Mouse (Mus musculus) ovary, postnatal 36 days (tissue): Measurements from ENCODE around the gene Dqx1.

Experiments
- DNase-seq: peaks from one replicate; pipeline ENCODE4 v3.0.0; 2022; ENCODE audit warnings: low spot score, mixed read lengths

Gene Dqx1

DNA sequence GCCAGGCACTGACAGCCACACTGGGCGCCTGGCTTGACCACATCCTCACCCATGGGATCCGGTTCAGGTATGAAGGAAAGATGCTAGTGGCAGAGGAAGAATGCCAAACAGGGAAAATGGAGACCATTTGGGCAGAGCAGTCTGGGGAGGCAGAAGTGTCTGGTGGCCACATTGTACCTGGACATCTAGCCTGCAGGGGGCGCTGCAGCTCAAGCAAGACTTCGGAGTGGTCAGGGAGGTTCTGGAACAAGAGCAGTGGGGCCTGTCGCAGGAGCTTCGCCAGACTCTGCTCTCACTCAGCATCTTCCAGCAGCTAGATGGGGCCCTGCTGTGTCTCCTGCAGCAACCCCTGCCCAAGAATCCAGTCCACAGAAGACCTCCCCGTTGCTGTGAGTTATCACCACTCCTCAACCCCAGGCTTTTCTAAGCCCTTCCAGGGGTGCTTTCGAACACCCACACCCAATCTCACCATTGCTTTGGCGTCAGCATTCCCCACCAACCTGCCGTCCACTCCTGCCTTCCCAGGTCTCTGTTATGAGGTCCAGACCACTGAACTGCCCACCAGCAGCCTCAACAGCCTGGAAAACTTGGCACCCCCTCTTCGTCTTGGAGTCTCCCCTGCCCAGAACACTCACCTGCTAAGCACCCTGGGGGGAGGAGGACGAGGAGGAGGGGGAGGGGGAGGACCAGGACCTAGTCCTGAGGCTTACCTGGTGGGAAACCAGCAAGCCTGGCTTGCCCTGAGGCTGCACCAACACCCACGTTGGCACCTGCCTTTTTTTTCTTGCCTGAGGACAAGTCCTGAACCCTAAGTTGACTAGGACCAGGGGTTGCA, 50.1 kb downstream of the Dqx1 start:
- peak; percentile 77 for DNase-seq

DNA sequence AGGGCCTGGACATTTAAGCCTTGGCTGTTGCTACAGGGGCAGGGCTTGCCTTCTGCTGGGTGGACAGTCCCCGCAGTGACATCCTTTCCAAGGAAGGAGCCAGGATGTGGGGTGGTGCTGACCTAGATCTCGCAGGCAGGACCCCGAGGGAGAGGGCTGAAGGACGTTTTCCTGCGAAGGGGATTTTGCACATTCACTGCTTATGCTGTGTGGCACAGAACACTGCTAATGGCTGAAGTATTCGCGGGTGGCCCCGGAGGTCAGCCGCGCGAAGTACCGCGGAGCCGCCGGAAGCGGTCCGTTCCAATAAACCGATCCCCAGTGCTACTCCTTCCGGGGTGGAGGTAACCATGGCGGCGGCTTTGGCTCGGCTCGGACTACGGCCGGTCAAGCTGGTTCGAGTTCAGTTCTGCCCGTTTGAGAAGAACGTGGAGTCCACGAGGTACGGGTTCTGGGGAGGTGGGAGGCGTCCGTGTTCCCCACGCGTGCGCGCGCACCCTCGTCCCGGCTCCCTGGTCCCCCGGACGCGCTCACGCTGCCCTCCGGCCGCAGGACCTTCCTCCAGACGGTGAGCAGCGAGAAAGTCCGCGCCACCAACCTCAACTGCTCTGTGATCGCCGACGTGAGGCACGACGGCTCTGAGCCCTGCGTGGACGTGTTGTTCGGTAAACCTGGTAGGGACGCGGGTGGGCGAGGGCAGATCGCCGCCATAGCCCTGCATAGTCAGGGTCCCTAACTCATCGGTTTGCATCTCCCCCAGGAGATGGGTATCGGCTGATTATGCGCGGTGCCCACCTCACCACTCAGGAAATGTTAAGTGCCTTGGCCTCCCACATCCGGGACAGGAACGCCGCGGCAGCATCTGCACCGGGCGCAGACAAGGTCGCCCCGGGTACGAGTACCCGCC, 51.4 kb downstream of the Dqx1 start, which contains the start of gene Mrpl53:
Gene Mrpl53, plus strand, starts transcription at position 279 of the 907 bp plus-strand sequence.
- peak; percentile 81 for DNase-seq

DNA sequence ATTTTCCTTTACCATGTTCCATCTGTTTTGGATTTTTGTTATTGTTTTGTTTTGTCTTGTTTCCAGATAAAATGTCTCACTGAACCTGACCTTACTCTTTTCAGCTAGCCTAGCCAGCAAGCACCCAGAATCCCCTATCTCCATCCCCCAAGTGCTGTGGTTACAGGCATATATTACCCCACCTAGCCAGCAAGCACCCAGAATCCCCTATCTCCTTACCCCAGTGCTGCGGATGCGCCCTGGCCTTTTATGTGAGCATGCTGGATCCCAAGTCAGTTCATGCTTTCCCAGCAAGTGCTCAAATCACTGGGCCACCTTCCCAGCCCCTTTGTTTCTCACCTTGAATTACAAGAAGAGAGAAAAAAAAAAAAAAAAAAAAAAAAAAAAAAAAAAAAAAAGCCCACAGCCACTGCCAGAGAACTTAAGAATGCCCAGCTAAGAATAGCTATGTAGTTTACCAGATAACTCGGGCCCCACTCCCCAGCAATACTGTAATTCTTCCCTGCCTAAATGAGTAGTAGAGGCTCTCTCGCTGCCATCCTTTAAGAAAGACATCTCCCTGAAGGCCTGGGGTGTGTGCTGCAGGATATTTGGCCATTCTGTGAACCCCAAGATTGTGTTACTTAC, 54.0 kb downstream of the Dqx1 start:
- DNase-seq: no peak

DNA sequence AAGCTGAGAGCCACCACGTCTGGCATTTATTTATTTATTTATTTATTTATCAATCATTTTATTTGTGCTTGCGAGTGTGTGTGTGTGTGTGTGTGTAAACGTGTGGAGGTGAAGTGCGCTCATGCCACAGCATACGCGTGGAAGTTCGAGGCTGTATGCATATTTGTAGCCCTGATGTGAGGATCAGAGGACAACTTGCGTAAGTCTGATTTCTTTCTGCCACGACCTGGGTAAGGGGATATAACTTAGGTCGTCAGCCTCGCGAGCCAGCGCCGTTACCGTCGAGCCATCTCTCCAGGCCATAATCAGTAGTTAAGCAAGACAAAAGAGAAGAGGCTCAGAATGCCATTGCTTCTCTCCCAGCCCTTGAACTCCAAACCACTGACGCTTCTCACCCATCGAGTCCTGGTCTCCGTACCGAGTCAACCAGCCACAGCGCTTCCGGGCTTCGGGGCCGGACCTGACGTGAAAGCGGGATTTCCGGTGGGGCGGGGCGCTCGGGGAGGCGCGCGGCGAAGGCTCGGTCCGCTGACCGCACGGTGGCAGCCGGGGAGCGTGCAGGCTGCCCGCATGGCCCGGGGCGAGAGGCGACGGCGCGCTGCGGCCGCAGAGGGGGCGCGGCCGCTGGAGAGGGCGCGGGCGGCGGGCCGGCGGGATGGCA, 57.5 kb downstream of the Dqx1 start, which contains the start of gene Mogs:
Gene Mogs, plus strand, starts transcription at position 486 of the 661 bp plus-strand sequence.
- peak; percentile 95 for DNase-seq

DNA sequence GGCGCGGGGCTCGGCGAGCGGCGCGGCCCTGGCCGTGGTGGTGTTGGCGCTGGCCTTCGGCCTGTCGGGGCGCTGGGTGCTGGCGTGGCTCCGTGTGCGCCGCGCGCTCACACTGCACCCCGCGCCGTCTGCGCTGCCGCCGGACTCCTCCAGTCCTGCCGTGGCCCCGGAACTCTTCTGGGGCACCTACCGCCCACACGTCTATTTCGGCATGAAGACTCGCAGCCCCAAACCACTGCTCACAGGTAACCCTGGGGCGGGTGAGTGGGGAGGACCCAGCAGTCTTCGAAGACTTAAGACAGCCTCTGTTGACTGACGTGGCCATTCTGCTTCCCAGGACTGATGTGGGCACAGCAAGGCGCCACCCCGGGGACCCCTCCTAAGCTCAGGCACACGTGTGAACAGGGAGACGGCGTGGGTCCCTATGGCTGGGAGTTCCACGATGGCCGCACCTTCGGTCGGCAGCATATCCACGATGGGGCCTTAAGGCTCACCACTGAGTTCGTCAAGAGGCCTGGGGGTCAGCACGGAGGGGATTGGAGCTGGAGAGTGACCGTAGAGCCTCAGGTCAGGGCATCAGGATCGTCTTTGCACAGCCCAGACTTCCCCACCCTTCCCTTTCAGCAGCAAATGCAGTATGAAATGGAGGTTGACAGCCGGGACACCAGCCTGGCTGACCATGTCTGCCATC, 58.2 kb downstream of the Dqx1 start:
- no peak for DNase-seq

DNA sequence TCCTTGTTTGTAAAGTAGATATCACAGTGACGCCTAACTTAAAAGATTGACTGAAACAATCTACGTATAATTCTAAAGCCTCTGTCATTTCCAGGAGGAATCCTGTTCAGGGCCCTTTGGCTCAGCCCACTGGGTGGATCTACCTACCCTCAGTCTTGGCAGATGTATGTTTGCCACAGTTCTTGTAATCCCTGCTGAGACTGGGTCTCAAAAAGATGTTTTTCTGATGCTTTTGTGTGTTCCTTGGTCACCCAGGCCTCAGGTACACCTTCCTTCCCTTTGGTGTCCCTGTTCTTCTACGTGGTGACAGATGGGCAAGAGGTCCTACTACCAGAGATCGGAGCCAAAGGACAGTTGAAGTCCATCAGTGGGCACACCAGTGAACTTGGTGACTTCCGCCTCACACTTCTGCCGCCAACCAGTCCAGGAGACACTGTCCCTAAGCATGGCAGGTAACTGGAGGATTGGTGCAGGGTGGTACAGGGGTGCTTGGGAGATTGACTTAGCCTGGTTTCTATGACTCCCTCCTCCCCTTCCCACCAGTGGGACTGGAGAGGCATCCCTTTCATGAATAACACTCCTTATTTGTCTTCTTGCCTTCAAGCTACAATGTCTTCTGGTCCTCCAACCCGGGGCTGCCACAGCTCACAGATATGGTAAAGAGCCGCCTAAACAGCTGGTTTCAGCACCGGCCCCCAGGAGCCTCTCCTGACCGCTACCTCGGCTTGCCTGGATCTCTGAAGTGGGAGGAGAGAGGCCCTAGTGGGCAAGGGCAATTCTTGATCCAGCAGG, 58.9 kb downstream of the Dqx1 start:
- DNase-seq: no peak
